Mouse (Mus musculus) heart, embryonic 16.5 days (tissue): Measurements from ENCODE around the gene Slco3a1. TPM values are rescaled to one million over a fixed set of nuclear protein-coding genes. Genes with fewer than 3 reads are reported as not detected.

ENCODE experiments used
- ATAC-seq: fragments of 200-750 bp; cut with Nextera tagmentation; replicated peaks from 2 replicates; pipeline ENCODE4 v1.8.0; 2017; ENCODE audit warnings: moderate number of reproducible peaks; ENCODE audit not compliant: insufficient read depth, low FRiP score; ENCODE audit errors: extremely low read depth
- H3K27ac ChIP-seq: fragments of 300-500 bp; sonication (generic); 2 replicates; pipeline ENCODE4 v1.5.1; 2014; ENCODE audit warnings: mild to moderate bottlenecking, low read length, control low read depth, moderate library complexity
- H3K27me3 ChIP-seq: fragments of 300-500 bp; sonication (generic); 2 replicates; pipeline ENCODE4 v1.6.1; 2014; ENCODE audit warnings: low read length, mixed read lengths; ENCODE audit not compliant: control insufficient read depth, insufficient read depth
- H3K36me3 ChIP-seq: fragments of 300-500 bp; sonication (generic); 2 replicates; pipeline ENCODE4 v1.6.1; 2014; ENCODE audit not compliant: control insufficient read depth, insufficient read depth
- H3K4me1 ChIP-seq: fragments of 300-500 bp; sonication (generic); 2 replicates; pipeline ENCODE4 v1.6.1; 2014; ENCODE audit warnings: low read length, mixed read lengths; ENCODE audit not compliant: control insufficient read depth, insufficient read depth
- H3K4me2 ChIP-seq: fragments of 300-500 bp; sonication (generic); 2 replicates; pipeline ENCODE4 v1.6.1; 2014; ENCODE audit warnings: low read depth, mild to moderate bottlenecking, control low read depth, low read length
- H3K4me3 ChIP-seq: fragments of 300-500 bp; sonication (generic); 2 replicates; pipeline ENCODE4 v1.5.1; 2014; ENCODE audit warnings: mild to moderate bottlenecking, control low read depth, low read length
- H3K9ac ChIP-seq: fragments of 300-500 bp; sonication (generic); 2 replicates; pipeline ENCODE4 v1.6.1; 2014; ENCODE audit warnings: low read length, control low read depth
- H3K9me3 ChIP-seq: fragments of 300-500 bp; sonication (generic); replicated peaks from 2 replicates; pipeline ENCODE4 v1.6.1; 2016; ENCODE audit warnings: low read length; ENCODE audit not compliant: control insufficient read depth
- WGBS: fragments of 180-500 bp; shearing (Covaris S2); extraction: QIAGEN DNeasy Blood & Tissue Kit; methylation state at CpG from one replicate; pipeline ENCODE4 v1.1.7; 2014; 5-methylcytosine and 5-hydroxymethylcytosine counted together
- microRNA-seq: library from miRNA; unstranded; fragments of <30 nt; microRNA quantifications from one replicate; pipeline ENCODE4, GENCODE M21; 2017
- polyA plus RNA-seq: library from polyadenylated mRNA; unstranded; fragments of >200 nt; fragmentation: Nextera tagmentation; extraction: Ambion mirVana; gene quantifications from 2 replicates; pipeline ENCODE4 v1.2.1, GENCODE M21; 2015

Slco3a1 gene
- polyA plus RNA-seq, 1 experiment from 2014 or later: 15.8 TPM

DNA sequence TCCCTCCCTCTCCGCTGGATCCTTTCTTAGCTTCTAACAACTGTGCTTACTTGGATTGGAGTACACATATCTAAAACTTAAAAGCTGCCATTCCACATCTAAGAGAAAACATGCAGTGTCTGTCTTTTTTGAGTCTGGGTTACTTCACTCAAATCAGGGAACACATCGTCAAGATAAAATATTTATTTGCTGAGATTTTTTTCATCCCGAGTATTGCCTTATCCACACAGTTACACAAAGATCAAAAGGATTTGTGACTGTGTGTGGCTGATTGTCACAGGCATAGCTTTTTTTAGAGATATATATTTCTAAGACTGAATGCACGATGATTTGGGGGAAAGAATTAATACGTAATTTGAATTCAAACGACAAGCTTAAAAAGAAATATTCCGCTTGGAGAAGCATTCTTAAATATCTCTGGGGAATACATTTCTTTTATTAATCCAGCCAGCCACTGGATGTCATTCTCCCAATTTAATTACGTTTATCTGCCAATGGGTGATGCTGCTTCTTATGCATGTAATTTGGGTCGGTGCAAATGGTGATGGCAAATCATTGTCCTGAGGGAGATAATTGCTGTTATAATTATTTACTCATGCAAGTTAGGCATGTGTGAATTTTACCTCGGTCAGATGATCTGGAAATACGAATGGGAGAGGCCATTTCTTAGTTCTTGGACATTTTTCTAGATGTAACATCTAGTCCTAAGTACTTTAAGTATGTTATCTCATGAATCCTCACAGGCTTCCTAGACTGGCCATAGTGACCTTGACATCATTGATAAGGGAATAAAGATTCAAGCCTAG lies 285.1 kb downstream of the Slco3a1 start:
- H3K9ac ChIP-seq: no peak overlapping the region
- H3K27ac ChIP-seq: no peak overlapping the region
- no peak overlapping the region for H3K4me3 ChIP-seq
- H3K4me1 ChIP-seq: no peaks in the 10 kb centered on the region
- H3K9me3 ChIP-seq: no peaks in the 10 kb centered on the region
- ATAC-seq: no peak
- no peaks in the 10 kb centered on the region for H3K27me3 ChIP-seq
- H3K36me3 ChIP-seq: no peaks in the 10 kb centered on the region
- H3K4me2 ChIP-seq: no peak overlapping the region
- 78% methylated on average over 11 of the region's 11 CpGs for WGBS

- no peaks in the 10 kb centered on the region for H3K9me3 ChIP-seq
- no peak overlapping the region for H3K9ac ChIP-seq
- H3K4me2 ChIP-seq: no peak overlapping the region
- H3K27me3 ChIP-seq: no peaks in the 10 kb centered on the region
- H3K4me1 ChIP-seq: no peaks in the 10 kb centered on the region
- no peaks in the 10 kb centered on the region for H3K36me3 ChIP-seq
- no peak for ATAC-seq
- H3K4me3 ChIP-seq: no peak overlapping the region
- H3K27ac ChIP-seq: no peak overlapping the region
- 69% methylated on average over 2 of the region's 2 CpGs for WGBS
Observed at GRCm38 (mm10) chr7:74266511-74267168, 287.9 kb downstream of the Slco3a1 start.

- 74% methylated on average over 3 of the region's 3 CpGs for WGBS
- no peak for ATAC-seq
- Histone ChIP-seq H3K4me2 (no peak overlapping the region), H3K9ac (no peak overlapping the region), H3K36me3 (no peaks in the 10 kb centered on the region), H3K4me3 (no peak overlapping the region), H3K27me3 (no peaks in the 10 kb centered on the region), H3K9me3 (no peaks in the 10 kb centered on the region), H3K4me1 (no peaks in the 10 kb centered on the region), H3K27ac (no peak overlapping the region)
Observed at GRCm38 (mm10) chr7:74256291-74256690, 298.3 kb downstream of the Slco3a1 start.

DNA sequence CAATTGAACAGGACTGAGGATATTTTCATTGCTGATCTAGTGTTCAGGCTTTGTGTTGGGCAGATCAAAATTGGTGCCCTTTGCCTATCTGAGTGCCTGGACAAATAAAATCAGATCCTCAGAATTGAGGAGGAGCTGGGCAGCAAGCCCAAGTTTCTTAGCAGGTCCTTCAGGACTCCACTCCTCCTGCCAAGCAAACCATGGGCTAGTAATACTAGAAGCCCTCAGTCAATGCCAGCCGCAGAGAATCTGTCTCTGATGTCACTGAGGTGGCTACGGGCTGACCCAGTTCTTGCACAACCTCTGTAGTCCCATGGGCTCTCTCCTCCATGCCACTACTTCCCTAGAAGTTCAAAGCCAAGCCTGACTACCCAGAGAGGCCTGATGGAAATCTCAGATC lies 302.5 kb downstream of the Slco3a1 start:
- Histone ChIP-seq H3K27ac (no peak overlapping the region), H3K9me3 (no peaks in the 10 kb centered on the region), H3K36me3 (no peaks in the 10 kb centered on the region), H3K27me3 (no peaks in the 10 kb centered on the region), H3K4me3 (no peak overlapping the region), H3K9ac (no peak overlapping the region), H3K4me2 (no peak overlapping the region), H3K4me1 (no peaks in the 10 kb centered on the region)
- no peak for ATAC-seq
- WGBS: 79% methylated on average over 2 of the region's 2 CpGs

GRCm38 (mm10) chr7:74241236-74241635 lies 313.3 kb downstream of the Slco3a1 start:
- H3K4me3 ChIP-seq: no peak overlapping the region
- 72% methylated on average over 3 of the region's 3 CpGs for WGBS
- H3K4me2 ChIP-seq: no peak overlapping the region
- no peak for ATAC-seq
- H3K9ac ChIP-seq: no peak overlapping the region
- no peak overlapping the region for H3K27ac ChIP-seq
- H3K36me3 ChIP-seq: no peaks in the 10 kb centered on the region
- H3K4me1 ChIP-seq: no peaks in the 10 kb centered on the region
- H3K9me3 ChIP-seq: peaks cover 5% of the 10 kb centered on the region; the same call in 1 of the 2 replicates
- no peaks in the 10 kb centered on the region for H3K27me3 ChIP-seq

GRCm38 (mm10) chr7:74240459-74241172 lies 314.0 kb downstream of the Slco3a1 start:
- no peaks in the 10 kb centered on the region for H3K36me3 ChIP-seq

More at GRCm38 (mm10) chr7:74240459-74241172, 314.0 kb downstream of the Slco3a1 start:
- no peak overlapping the region for H3K9ac ChIP-seq
- no peaks in the 10 kb centered on the region for H3K4me1 ChIP-seq
- H3K27ac ChIP-seq: no peak overlapping the region
- ATAC-seq: no peak
- H3K4me2 ChIP-seq: no peak overlapping the region
- WGBS: 65% methylated on average over 4 of the region's 4 CpGs
- H3K9me3 ChIP-seq: peaks cover 5% of the 10 kb centered on the region; the same call in 1 of the 2 replicates
- H3K27me3 ChIP-seq: no peaks in the 10 kb centered on the region
- H3K4me3 ChIP-seq: no peak overlapping the region

Small RNAs within 50 kb of the gene (microRNA-seq; reads per million reads assigned to microRNA genes)
- gene Gm27459: not detected
